Mouse (Mus musculus) natural killer cell, adult 2 months (primary cell): ENCODE measurements around the gene Dennd1a.
A peak's percentile ranks its signal among the peaks of the same experiment; 100 is the strongest.

Experiments used
- DNase-seq, 2 experiments: peaks; one replicate each; pipeline ENCODE4 v3.0.0; 2022; ENCODE audit warnings: low spot score in 2 of 2

Dennd1a gene

GRCm38 (mm10) chr2:38223759-38224158 lies 63.4 kb downstream of the Dennd1a start:
- no peak for DNase-seq

- DNase-seq, result no peak
These were observed 65.7 kb downstream of the Dennd1a start for GRCm38 (mm10) chr2:38221461-38221860.

GRCm38 (mm10) chr2:38220687-38221435 lies 66.3 kb downstream of the Dennd1a start:
- no peak for DNase-seq

- no peak for DNase-seq
These were observed 67.5 kb downstream of the Dennd1a start for GRCm38 (mm10) chr2:38219666-38220065.

GRCm38 (mm10) chr2:38213041-38213440 lies 74.1 kb downstream of the Dennd1a start:
- no peak for DNase-seq

- DNase-seq, result peak; percentile 4 to 7
These were observed 75.8 kb downstream of the Dennd1a start for GRCm38 (mm10) chr2:38211426-38211825.

GRCm38 (mm10) chr2:38207752-38208151 lies 79.4 kb downstream of the Dennd1a start:
- DNase-seq, result no peak

- DNase-seq, result no peak
These were observed 81.9 kb downstream of the Dennd1a start for GRCm38 (mm10) chr2:38205281-38205680.

GRCm38 (mm10) chr2:38204696-38205095 lies 82.5 kb downstream of the Dennd1a start:
- no peak for DNase-seq

GRCm38 (mm10) chr2:38198072-38198471 lies 89.1 kb downstream of the Dennd1a start:
- DNase-seq, result no peak

GRCm38 (mm10) chr2:38196199-38197060 lies 90.8 kb downstream of the Dennd1a start:
- DNase-seq, result no peak

- DNase-seq, result no peak
These were observed 95.2 kb downstream of the Dennd1a start for GRCm38 (mm10) chr2:38192007-38192406.

GRCm38 (mm10) chr2:38191601-38192000 lies 95.6 kb downstream of the Dennd1a start:
- DNase-seq, result no peak

- no peak for DNase-seq
These were observed 100.8 kb downstream of the Dennd1a start for GRCm38 (mm10) chr2:38186438-38186837.

GRCm38 (mm10) chr2:38184977-38185376 lies 102.2 kb downstream of the Dennd1a start:
- DNase-seq, result no peak

GRCm38 (mm10) chr2:38183881-38184280 lies 103.3 kb downstream of the Dennd1a start:
- DNase-seq, result no peak

GRCm38 (mm10) chr2:38182283-38182682 lies 104.9 kb downstream of the Dennd1a start:
- DNase-seq, result no peak

- no peak for DNase-seq
These were observed 109.6 kb downstream of the Dennd1a start for GRCm38 (mm10) chr2:38177583-38177978.

GRCm38 (mm10) chr2:38176870-38177582 lies 110.2 kb downstream of the Dennd1a start:
- DNase-seq, result no peak

- DNase-seq, result no peak
These were observed 111.9 kb downstream of the Dennd1a start for GRCm38 (mm10) chr2:38175276-38175675.

GRCm38 (mm10) chr2:38168606-38169005 lies 118.6 kb downstream of the Dennd1a start:
- no peak for DNase-seq

GRCm38 (mm10) chr2:38165966-38166365 lies 121.2 kb downstream of the Dennd1a start:
- DNase-seq, result no peak
